Mouse (Mus musculus): ENCODE data around the gene Ahnak. TPM values are rescaled to one million over a fixed set of nuclear protein-coding genes. Genes with fewer than 3 reads are reported as not detected.
A peak's percentile ranks its signal among the peaks of the same experiment; 100 is the strongest.
"Not testable (repeated sequence)": the region's sequence is repeated elsewhere in the genome, so short reads cannot be mapped to it uniquely, and the experiment has no call there.

Ahnak gene
- polyA plus RNA-seq, 1 experiment: 163 TPM

GRCm38 (mm10) chr19:8994813-8995607, 5.9 kb downstream of the Ahnak start:
- Histone ChIP-seq H3K27ac (ENCODE audit: insufficient read depth, low read length) (no peak overlapping the region), H3K4me3 (ENCODE audit: low read depth, low read length) (no peak overlapping the region), H3K27me3 (ENCODE audit: control insufficient read depth, insufficient read depth, low read length, poor library complexity, severe bottlenecking) (no peaks in the 10 kb centered on the region), H3K4me1 (ENCODE audit: control insufficient read depth, insufficient read depth, low read length) (peaks cover 8% of the 10 kb centered on the region), H3K9me3 (replicated peaks; ENCODE audit: control insufficient read depth, insufficient read depth, low read length, poor library complexity, severe bottlenecking) (no peaks in the 10 kb centered on the region), H3K36me3 (ENCODE audit: control insufficient read depth, insufficient read depth, low read length, poor library complexity, severe bottlenecking) (no peaks in the 10 kb centered on the region), H3K9ac (ENCODE audit: low read depth, poor library complexity, severe bottlenecking) (no peak overlapping the region)
- no peak for TF ChIP-seq CTCF (IDR thresholded peaks at IDR 0.05; ENCODE audit: low read depth, low read length)
- no peak for TF ChIP-seq POLR2A (IDR thresholded peaks at IDR 0.05; ENCODE audit: insufficient read depth, low read length)
- TF ChIP-seq EP300 (IDR thresholded peaks at IDR 0.05; ENCODE audit: insufficient read depth, low read depth, low read length): no peak

GRCm38 (mm10) chr19:8996601-8997000, 7.5 kb downstream of the Ahnak start:
- Histone ChIP-seq H3K27me3 (ENCODE audit: control insufficient read depth, insufficient read depth, low read length, poor library complexity, severe bottlenecking) (no peaks in the 10 kb centered on the region), H3K9me3 (replicated peaks; ENCODE audit: control insufficient read depth, insufficient read depth, low read length, poor library complexity, severe bottlenecking) (no peaks in the 10 kb centered on the region), H3K4me1 (ENCODE audit: control insufficient read depth, insufficient read depth, low read length) (peaks cover 8% of the 10 kb centered on the region), H3K27ac (ENCODE audit: insufficient read depth, low read length) (no peak overlapping the region), H3K4me3 (ENCODE audit: low read depth, low read length) (no peak overlapping the region), H3K36me3 (ENCODE audit: control insufficient read depth, insufficient read depth, low read length, poor library complexity, severe bottlenecking) (peaks cover 9% of the 10 kb centered on the region), H3K9ac (ENCODE audit: low read depth, poor library complexity, severe bottlenecking) (no peak overlapping the region)
- TF ChIP-seq CTCF (IDR thresholded peaks at IDR 0.05; ENCODE audit: low read depth, low read length) (peak; percentile 4), EP300 (IDR thresholded peaks at IDR 0.05; ENCODE audit: insufficient read depth, low read depth, low read length) (no peak)

DNA sequence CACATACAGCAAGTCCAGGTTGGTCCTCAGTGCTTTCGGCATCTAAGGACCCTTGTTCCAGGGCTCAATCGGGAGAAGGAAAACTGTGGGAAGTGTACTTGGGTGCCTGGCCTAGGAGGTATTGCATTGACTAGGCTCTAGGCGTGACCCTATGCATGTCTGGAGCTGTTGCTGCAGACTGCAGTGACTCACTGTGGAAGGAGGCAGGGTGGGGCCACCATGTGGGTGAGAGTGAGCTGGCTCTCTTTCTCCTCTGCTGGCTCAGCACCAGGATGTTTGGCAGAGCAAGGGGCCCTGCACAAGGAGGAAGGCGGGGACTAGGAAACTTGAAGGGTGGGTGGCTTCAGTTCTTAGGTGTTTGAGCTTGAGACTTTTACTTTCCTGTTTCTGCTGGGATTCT, 8.5 kb downstream of the Ahnak start:
- no peak overlapping the region for H3K4me3 ChIP-seq (ENCODE audit: low read depth, low read length)
- H3K9me3 ChIP-seq (replicated peaks; ENCODE audit: control insufficient read depth, insufficient read depth, low read length, poor library complexity, severe bottlenecking): no peaks in the 10 kb centered on the region
- no peak for TF ChIP-seq POLR2A (IDR thresholded peaks at IDR 0.05; ENCODE audit: insufficient read depth, low read length)
- no peak for TF ChIP-seq EP300 (IDR thresholded peaks at IDR 0.05; ENCODE audit: insufficient read depth, low read depth, low read length)
- no peak for TF ChIP-seq CTCF (IDR thresholded peaks at IDR 0.05; ENCODE audit: low read depth, low read length)
- H3K27ac ChIP-seq (ENCODE audit: insufficient read depth, low read length): peak overlapping the region; percentile 64
- H3K36me3 ChIP-seq (ENCODE audit: control insufficient read depth, insufficient read depth, low read length, poor library complexity, severe bottlenecking): peaks cover 15% of the 10 kb centered on the region
- H3K9ac ChIP-seq (ENCODE audit: low read depth, poor library complexity, severe bottlenecking): no peak overlapping the region
- no peaks in the 10 kb centered on the region for H3K27me3 ChIP-seq (ENCODE audit: control insufficient read depth, insufficient read depth, low read length, poor library complexity, severe bottlenecking)
- peaks cover 2% of the 10 kb centered on the region for H3K4me1 ChIP-seq (ENCODE audit: control insufficient read depth, insufficient read depth, low read length)

- no peak for TF ChIP-seq POLR2A (IDR thresholded peaks at IDR 0.05; ENCODE audit: insufficient read depth, low read length)
- no peak for TF ChIP-seq CTCF (IDR thresholded peaks at IDR 0.05; ENCODE audit: low read depth, low read length)
- no peak for TF ChIP-seq EP300 (IDR thresholded peaks at IDR 0.05; ENCODE audit: insufficient read depth, low read depth, low read length)
- Histone ChIP-seq H3K4me1 (ENCODE audit: control insufficient read depth, insufficient read depth, low read length) (no peaks in the 10 kb centered on the region), H3K36me3 (ENCODE audit: control insufficient read depth, insufficient read depth, low read length, poor library complexity, severe bottlenecking) (peaks cover 23% of the 10 kb centered on the region), H3K4me3 (ENCODE audit: low read depth, low read length) (no peak overlapping the region), H3K27me3 (ENCODE audit: control insufficient read depth, insufficient read depth, low read length, poor library complexity, severe bottlenecking) (no peaks in the 10 kb centered on the region), H3K27ac (ENCODE audit: insufficient read depth, low read length) (peak overlapping the region; percentile 64), H3K9ac (ENCODE audit: low read depth, poor library complexity, severe bottlenecking) (no peak overlapping the region), H3K9me3 (replicated peaks; ENCODE audit: control insufficient read depth, insufficient read depth, low read length, poor library complexity, severe bottlenecking) (peaks cover 2% of the 10 kb centered on the region; the same call in 1 of the 2 replicates)
These were observed 9.5 kb downstream of the Ahnak start for GRCm38 (mm10) chr19:8998546-8998945.

GRCm38 (mm10) chr19:8999223-8999622, 10.1 kb downstream of the Ahnak start:
- H3K27ac ChIP-seq (ENCODE audit: insufficient read depth, low read length): no peak overlapping the region
- TF ChIP-seq POLR2A (IDR thresholded peaks at IDR 0.05; ENCODE audit: insufficient read depth, low read length): no peak
- no peak for TF ChIP-seq CTCF (IDR thresholded peaks at IDR 0.05; ENCODE audit: low read depth, low read length)
- TF ChIP-seq EP300 (IDR thresholded peaks at IDR 0.05; ENCODE audit: insufficient read depth, low read depth, low read length): no peak
- H3K4me3 ChIP-seq (ENCODE audit: low read depth, low read length): no peak overlapping the region
- H3K36me3 ChIP-seq (ENCODE audit: control insufficient read depth, insufficient read depth, low read length, poor library complexity, severe bottlenecking): peaks cover 27% of the 10 kb centered on the region
- H3K9me3 ChIP-seq (replicated peaks; ENCODE audit: control insufficient read depth, insufficient read depth, low read length, poor library complexity, severe bottlenecking): peaks cover 3% of the 10 kb centered on the region; the same call in 1 of the 2 replicates
- H3K27me3 ChIP-seq (ENCODE audit: control insufficient read depth, insufficient read depth, low read length, poor library complexity, severe bottlenecking): no peaks in the 10 kb centered on the region
- no peak overlapping the region for H3K9ac ChIP-seq (ENCODE audit: low read depth, poor library complexity, severe bottlenecking)
- no peaks in the 10 kb centered on the region for H3K4me1 ChIP-seq (ENCODE audit: control insufficient read depth, insufficient read depth, low read length)

- H3K4me3 ChIP-seq (ENCODE audit: low read depth, low read length); H3K9ac ChIP-seq (ENCODE audit: low read depth, poor library complexity, severe bottlenecking); H3K27ac ChIP-seq (ENCODE audit: insufficient read depth, low read length); H3K27me3 ChIP-seq (ENCODE audit: control insufficient read depth, insufficient read depth, low read length, poor library complexity, severe bottlenecking); H3K9me3 ChIP-seq (replicated peaks; ENCODE audit: control insufficient read depth, insufficient read depth, low read length, poor library complexity, severe bottlenecking); H3K4me1 ChIP-seq (ENCODE audit: control insufficient read depth, insufficient read depth, low read length): not testable (repeated sequence)
- peaks cover 19% of the 10 kb centered on the region for H3K36me3 ChIP-seq (ENCODE audit: control insufficient read depth, insufficient read depth, low read length, poor library complexity, severe bottlenecking)
These were observed 17.8 kb downstream of the Ahnak start for GRCm38 (mm10) chr19:9006915-9007314.

All from ES-Bruce4 (cell line).